Mouse (Mus musculus): Measurements from ENCODE around the gene Selenov. TPM values are rescaled to one million over a fixed set of nuclear protein-coding genes. Genes with fewer than 3 reads are reported as not detected.

Gene Selenov
- 0.18 TPM in 1 of 2 replicates, not detected in the other for polyA plus RNA-seq (2015; fragmentation: Nextera tagmentation; extraction: Ambion mirVana)

DNA sequence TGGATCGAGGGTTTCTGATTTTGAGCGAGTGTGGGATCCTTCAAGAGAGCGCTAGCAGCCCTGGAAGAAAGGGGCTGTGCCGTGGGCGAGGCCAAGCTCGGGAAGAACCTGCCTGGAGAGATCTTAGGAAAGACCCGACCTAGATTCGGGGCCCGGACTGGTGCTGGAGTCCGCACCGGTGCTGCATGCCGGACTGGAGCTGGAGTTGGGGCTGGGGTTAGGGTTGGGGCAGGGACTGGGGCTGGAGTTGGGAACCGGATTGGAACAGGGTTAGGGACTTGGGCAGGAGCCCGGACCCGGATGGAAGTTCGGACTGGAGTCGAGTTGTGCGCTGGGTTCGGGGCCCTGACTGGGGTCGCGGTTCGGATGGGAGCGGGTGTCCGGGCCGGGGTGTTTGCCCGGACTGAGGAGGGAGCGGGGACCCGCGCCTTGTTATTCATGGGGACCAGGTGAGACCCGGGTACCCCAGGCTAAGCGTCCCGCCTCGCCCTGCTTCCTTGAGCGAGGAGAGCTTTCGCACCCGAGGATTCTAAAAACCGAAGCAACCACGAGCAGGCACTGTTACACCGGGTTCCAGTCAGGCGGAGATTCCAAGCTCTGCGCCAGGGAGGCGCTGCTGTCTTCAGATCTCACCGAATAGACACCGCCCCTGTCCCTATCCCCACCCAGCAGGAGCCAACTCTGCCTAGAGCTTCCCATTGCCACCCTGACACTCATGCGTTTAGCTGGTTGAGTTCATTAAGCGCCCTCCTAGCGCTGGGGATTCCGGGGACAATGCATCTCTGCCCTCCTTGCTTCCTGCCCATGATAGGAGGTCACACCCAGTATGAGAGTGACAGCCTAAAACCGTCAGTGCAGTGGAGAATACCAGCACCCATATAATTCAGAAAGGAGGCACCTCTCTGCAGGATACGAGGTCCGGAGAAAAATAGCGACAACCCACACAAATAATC is at the start of gene Selenov:
Gene Selenov, minus strand, starts transcription at position 549 of the 953 bp plus-strand sequence.
- Histone ChIP-seq H3K27me3 (replicated peaks) (peaks cover 62% of the 10 kb centered on the region), H3K4me2 (replicated peaks) (peak within 1 kb of the TSS; percentile 66)

DNA sequence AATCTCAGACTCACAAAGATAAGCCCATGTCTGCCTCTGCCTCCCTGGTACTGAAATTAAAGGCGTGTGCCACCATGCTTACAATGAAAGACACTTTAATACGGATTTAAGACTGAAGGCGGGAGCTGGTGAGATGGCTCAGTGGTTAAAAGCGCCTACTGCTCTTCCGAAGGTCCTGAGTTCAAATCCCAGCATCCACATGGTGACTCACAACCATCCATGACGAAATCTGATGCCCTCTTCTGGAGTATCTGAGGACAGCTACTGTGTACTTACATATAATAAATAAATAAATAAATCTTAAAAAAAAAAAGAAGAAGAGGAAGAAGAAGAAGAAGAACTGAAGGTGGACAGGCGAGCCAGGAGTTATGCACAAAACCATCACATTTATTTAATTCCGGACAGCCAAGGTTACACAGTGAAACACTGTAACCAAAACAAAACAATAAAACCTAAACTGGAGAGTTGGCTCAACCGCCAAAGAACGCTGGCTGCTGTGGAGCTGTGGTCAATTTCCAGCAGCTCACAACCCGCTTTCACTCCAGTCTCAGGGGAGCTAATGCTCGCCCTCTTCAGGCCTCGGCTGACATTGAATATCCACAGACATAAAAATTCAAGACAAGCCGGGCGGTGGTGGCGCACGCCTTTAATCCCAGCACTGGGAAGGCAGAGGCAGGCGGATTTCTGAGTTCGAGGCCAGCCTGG is 48.4 kb upstream of the Selenov start:
- H3K9me3 ChIP-seq, result no peaks in the 10 kb centered on the region
- H3K27me3 ChIP-seq (replicated peaks), result no peaks in the 10 kb centered on the region
- no peak overlapping the region for H3K9ac ChIP-seq
- H3K36me3 ChIP-seq, result no peaks in the 10 kb centered on the region
- ATAC-seq, result no peak
- WGBS, result 76% methylated on average over 19 of the region's 19 CpGs
- H3K4me1 ChIP-seq (replicated peaks), result peaks cover 10% of the 10 kb centered on the region
- H3K4me2 ChIP-seq (replicated peaks), result peak overlapping the region; percentile 58
- peak overlapping the region; percentile 95 for H3K4me3 ChIP-seq (replicated peaks)
- H3K27ac ChIP-seq, result peak overlapping the region; percentile 79

More for the DNA sequence above, at the start of gene Selenov:
- no peaks in the 10 kb centered on the region for H3K9me3 ChIP-seq
- 0 out of 2 replicates have a peak within 1 kb of the TSS, but pooled peaks have one; percentile 21 for H3K9ac ChIP-seq
- no peak within 1 kb of the TSS for H3K27ac ChIP-seq
- H3K4me1 ChIP-seq (replicated peaks), result peaks cover 17% of the 10 kb centered on the region
- WGBS, result under 1% methylated on average over 52 of the region's 52 CpGs
- H3K36me3 ChIP-seq, result no peaks in the 10 kb centered on the region
- ATAC-seq, result peak; percentile 40
- H3K4me3 ChIP-seq (replicated peaks), result peak within 1 kb of the TSS; percentile 29

DNA sequence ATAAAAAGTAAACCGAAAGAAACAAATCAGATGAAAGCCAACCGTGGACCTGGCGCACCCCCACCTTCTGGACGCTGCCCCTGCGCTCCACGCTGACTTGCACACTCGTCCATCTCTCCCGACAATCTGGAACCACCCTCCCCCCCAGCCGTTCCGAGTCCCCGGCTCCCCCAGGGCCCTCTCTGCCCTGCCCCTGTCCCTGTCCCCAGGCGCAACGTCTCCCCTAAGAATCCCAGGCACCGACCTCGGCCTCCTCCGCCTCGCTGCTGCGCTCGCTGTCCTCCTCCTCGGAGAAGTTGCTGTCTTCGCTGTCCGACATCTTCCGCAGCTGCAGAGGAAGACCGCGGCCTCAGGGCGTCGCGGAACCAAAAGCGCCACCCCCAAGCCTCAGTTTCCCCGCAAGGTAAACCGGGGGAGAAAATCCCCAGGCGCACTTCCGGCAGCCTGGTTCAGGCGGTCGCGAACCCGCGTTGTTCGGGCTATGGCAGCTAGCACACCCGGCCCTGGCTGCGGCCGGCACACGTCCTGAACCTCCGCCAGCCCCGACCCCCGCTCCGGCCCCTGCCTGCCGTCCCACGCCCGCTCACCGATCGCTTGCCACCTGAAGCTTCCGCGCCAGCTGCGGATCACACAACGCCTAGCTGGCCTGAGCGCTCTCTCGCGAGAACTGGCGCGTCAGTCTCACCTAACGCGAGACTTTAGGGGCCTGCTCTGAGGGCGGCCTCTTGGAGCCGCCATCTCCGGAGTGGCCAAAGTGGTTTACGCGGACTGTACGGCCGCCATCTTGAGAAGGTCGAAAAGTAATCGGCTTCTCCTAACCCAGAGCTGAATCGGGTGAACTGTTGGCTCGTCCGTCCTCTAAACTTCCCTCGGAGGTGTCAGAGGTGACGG is 47.4 kb upstream of the Selenov start, which contains the start of gene Supt5:
Gene Supt5, minus strand, starts transcription at position 639 of the 891 bp plus-strand sequence.
- under 1% methylated on average over 77 of the region's 77 CpGs for WGBS
- Histone ChIP-seq H3K4me2 (replicated peaks) (peak within 1 kb of the TSS; percentile 72), H3K4me1 (replicated peaks) (peaks cover 10% of the 10 kb centered on the region), H3K9me3 (no peaks in the 10 kb centered on the region), H3K36me3 (no peaks in the 10 kb centered on the region), H3K9ac (peak within 1 kb of the TSS; percentile 93), H3K4me3 (replicated peaks) (peak within 1 kb of the TSS; percentile 95), H3K27ac (peak within 1 kb of the TSS; percentile 79), H3K27me3 (replicated peaks) (no peaks in the 10 kb centered on the region)
- peak; percentile 99 for ATAC-seq

DNA sequence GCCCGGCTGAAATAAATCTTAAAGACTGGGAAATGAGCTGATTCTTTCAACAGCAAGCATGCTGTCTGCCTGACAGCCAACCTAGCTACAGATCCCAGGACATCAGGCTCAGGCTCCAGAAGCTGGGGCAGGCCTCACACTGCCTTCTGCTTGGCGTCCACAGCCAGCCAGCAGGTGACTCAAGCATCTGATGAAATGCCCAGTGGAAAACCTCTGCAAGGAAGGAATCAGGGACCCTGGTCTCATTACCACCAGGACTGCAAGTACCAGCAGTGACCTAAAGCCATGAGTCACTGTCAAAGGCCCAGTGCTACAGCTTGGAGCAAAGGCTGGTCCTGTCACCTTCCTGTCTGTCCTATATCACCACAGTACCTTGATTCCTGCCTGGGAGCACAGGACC is 44.5 kb upstream of the Selenov start:
- Histone ChIP-seq H3K9ac (no peak overlapping the region), H3K9me3 (no peaks in the 10 kb centered on the region), H3K36me3 (peaks cover 4% of the 10 kb centered on the region; the same call in 1 of the 2 replicates), H3K4me1 (replicated peaks) (peaks cover 7% of the 10 kb centered on the region; the same call in 1 of the 2 replicates), H3K27ac (no peak overlapping the region), H3K27me3 (replicated peaks) (no peaks in the 10 kb centered on the region), H3K4me3 (replicated peaks) (no peak overlapping the region), H3K4me2 (replicated peaks) (no peak overlapping the region)
- ATAC-seq, result no peak
- 84% methylated on average over 2 of the region's 2 CpGs for WGBS

DNA sequence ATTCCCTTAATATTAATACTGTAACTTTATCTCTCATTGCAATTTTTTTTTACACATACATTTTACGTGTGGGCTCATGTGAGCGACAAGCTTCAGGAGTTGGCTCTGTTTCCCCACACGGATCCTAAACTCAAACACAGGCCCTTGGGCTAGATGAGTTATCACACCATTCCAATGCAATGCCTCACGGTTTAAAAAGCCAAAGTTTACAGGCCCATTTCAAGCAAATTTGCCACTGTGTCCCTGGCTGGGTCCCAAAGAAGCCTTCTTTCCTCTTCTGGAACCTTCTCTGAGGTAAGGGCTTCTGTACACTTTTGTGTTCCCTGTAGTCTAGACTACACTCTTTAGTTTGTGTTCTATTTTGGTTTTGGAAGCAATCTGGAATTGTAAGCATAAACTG is 43.5 kb upstream of the Selenov start:
- Histone ChIP-seq H3K4me2 (replicated peaks) (no peak overlapping the region), H3K4me1 (replicated peaks) (peaks cover 7% of the 10 kb centered on the region; the same call in 1 of the 2 replicates), H3K9me3 (no peaks in the 10 kb centered on the region), H3K36me3 (peaks cover 12% of the 10 kb centered on the region), H3K27me3 (replicated peaks) (no peaks in the 10 kb centered on the region), H3K27ac (no peak overlapping the region), H3K9ac (no peak overlapping the region), H3K4me3 (replicated peaks) (no peak overlapping the region)
- no peak for ATAC-seq
- WGBS, result 86% methylated on average over 4 of the region's 4 CpGs

DNA sequence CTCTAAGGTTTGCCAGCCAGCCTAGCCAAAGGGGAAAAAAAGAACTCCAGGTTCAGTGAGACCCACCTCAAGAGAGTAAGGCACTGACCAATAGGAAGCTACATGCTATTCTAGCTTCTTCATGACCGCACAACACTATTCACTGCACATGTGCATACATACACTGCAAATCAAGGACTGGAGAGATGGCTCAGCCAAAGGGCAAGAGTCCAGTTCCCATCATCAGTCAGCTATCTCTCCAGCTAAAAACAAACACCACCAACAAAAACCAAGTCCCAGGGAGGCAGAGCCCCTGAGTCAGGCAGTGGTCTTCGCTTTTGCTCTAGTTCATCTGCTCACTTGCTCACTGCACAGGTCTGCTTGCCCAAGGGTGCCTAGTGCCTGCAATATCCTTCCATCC is 37.3 kb upstream of the Selenov start:
- Histone ChIP-seq H3K4me1 (replicated peaks) (no peaks in the 10 kb centered on the region), H3K4me3 (replicated peaks) (no peak overlapping the region), H3K9me3 (no peaks in the 10 kb centered on the region), H3K4me2 (replicated peaks) (no peak overlapping the region), H3K9ac (no peak overlapping the region), H3K36me3 (peaks cover 59% of the 10 kb centered on the region), H3K27me3 (replicated peaks) (no peaks in the 10 kb centered on the region), H3K27ac (no peak overlapping the region)
- WGBS, result 95% methylated on average over 2 of the region's 2 CpGs
- no peak for ATAC-seq

DNA sequence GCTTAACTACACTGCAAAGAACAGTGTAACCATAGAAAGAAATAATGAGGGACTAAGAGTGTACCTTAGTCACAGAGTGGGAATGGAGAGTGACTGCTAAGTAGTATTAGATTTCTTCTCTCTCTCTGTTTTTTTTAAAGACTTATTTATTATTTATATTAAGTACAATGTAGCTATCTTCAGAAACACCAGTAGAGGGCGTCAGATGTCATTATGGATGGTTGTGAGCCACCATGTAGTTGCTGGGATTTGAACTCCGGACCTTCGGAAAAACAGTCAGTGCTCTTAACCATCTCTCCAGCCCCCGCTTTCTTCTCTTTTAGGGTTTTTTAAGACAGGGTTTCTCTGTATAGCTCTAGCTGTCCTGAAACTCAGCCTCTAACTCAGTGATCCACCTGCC is 35.5 kb upstream of the Selenov start:
- WGBS, result 77% methylated on average over 4 of the region's 4 CpGs
- Histone ChIP-seq H3K9me3 (no peaks in the 10 kb centered on the region), H3K4me1 (replicated peaks) (no peaks in the 10 kb centered on the region), H3K27me3 (replicated peaks) (no peaks in the 10 kb centered on the region), H3K36me3 (peaks cover 74% of the 10 kb centered on the region), H3K27ac (no peak overlapping the region), H3K9ac (no peak overlapping the region), H3K4me2 (replicated peaks) (no peak overlapping the region), H3K4me3 (replicated peaks) (no peak overlapping the region)
- ATAC-seq, result no peak

DNA sequence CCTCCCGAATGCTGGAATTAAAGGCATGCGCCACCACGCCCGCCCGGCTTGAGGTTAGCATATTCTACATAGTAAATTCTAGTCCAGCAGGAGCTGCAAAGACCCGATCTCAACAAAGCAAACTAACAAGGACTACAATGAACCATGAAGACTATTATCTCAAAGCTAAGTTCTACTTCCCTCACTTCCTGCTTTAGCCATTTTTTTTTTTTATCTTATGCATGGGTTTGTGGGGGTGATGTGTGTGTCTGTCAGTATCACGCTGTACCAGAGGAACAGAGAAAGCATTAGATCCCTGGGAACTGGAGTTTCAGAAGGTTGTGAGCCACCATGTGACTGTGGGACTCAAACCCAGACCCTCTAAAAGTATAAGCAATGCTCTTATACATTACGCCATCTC is 34.3 kb upstream of the Selenov start:
- ATAC-seq, result no peak
- 96% methylated on average over 8 of the region's 8 CpGs for WGBS

DNA sequence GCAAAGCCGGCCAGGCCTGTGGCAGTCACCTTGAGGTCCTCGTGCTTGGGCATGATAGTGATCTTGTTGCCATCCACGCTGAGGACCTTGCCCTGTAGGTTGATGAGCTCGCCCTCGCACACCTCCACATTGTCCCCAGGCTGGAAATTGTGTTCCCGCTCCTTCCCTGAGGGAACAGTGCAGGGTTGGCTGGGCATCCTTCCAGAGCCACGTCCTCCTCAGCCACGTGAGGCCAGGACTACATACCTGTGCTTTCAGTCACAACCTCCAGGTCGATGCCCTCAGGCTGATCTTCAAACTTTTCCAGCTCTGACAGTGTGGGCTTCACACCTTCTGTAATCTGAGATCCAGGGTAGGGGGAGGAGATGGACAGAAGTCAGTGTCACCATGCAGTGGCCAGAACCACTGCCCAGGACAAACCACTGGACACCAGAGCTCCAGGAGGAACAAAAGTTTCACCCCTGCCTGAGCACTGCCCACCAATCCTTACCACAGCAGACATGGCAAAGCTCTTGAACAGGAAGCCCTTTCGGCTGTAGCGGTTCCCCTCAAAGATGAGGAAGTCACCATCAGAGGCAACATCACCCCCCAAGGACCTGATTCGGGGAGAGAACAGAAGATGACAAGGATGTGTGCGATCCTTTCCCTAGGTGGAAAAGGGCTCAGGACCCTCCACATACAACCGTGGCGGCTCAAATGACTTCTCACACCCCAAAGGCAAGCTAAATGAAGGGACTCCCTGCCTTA is 31.2 kb upstream of the Selenov start:
- no peak overlapping the region for H3K4me3 ChIP-seq (replicated peaks)
- no peaks in the 10 kb centered on the region for H3K4me1 ChIP-seq (replicated peaks)
- no peak overlapping the region for H3K27ac ChIP-seq
- H3K4me2 ChIP-seq (replicated peaks), result no peak overlapping the region
- peaks cover 81% of the 10 kb centered on the region for H3K36me3 ChIP-seq
- no peaks in the 10 kb centered on the region for H3K9me3 ChIP-seq
- ATAC-seq, result no peak
- 92% methylated on average over 15 of the region's 15 CpGs for WGBS
- no peaks in the 10 kb centered on the region for H3K27me3 ChIP-seq (replicated peaks)
- H3K9ac ChIP-seq, result no peak overlapping the region

More for the DNA sequence above, 34.3 kb upstream of the Selenov start:
- Histone ChIP-seq H3K4me2 (replicated peaks) (no peak overlapping the region), H3K27me3 (replicated peaks) (no peaks in the 10 kb centered on the region), H3K9me3 (no peaks in the 10 kb centered on the region), H3K27ac (no peak overlapping the region), H3K36me3 (peaks cover 74% of the 10 kb centered on the region), H3K9ac (no peak overlapping the region), H3K4me3 (replicated peaks) (no peak overlapping the region), H3K4me1 (replicated peaks) (no peaks in the 10 kb centered on the region)

DNA sequence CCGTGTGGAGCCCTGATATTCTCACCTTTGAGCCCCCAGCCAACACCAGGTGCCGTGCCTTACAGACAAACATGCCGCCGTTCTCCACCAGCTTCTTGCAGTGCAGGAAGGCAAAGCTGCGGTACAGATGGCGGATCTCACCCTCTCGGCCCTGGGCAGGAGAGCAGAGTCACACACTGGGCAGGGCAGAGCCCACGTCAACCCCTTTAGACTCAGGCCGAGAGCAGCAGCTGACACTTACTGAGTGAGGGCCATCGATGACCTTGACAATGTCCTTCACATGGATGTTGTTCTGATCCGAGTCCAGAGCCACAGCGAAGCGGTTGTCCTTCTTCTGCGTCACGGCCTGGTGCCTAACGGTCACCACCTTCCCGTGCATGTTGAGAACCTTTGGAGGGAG is 27.7 kb upstream of the Selenov start:
- no peaks in the 10 kb centered on the region for H3K4me1 ChIP-seq (replicated peaks)
- no peaks in the 10 kb centered on the region for H3K9me3 ChIP-seq
- no peak overlapping the region for H3K9ac ChIP-seq
- 95% methylated on average over 17 of the region's 17 CpGs for WGBS
- H3K27ac ChIP-seq, result no peak overlapping the region
- H3K4me3 ChIP-seq (replicated peaks), result no peak overlapping the region
- no peaks in the 10 kb centered on the region for H3K27me3 ChIP-seq (replicated peaks)
- H3K4me2 ChIP-seq (replicated peaks), result no peak overlapping the region
- H3K36me3 ChIP-seq, result peaks cover 85% of the 10 kb centered on the region
- no peak for ATAC-seq

DNA sequence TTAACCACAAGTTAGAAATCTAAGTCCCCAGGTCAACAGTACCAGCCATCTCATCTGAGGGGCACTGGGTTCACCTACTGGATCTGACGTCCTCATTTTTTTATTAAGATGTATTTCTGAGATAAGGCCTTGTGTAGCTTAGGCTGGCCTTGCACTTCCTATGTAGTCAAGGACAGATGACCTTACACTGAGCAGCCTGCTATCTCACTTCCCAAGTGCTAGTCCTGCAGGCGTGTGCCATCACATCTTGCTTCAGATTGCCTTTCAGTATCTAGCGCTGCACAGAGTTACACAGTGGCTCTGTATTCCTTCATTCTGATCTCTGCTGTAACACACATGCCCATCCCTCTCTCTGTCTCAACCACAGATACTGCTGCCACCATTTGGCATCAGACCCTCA is 27.1 kb upstream of the Selenov start:
- ATAC-seq, result no peak
- WGBS, result 86% methylated on average over 3 of the region's 3 CpGs
- H3K4me2 ChIP-seq (replicated peaks), result no peak overlapping the region

More for the DNA sequence above, 27.1 kb upstream of the Selenov start:
- Histone ChIP-seq H3K27me3 (replicated peaks) (no peaks in the 10 kb centered on the region), H3K36me3 (peaks cover 79% of the 10 kb centered on the region), H3K9me3 (no peaks in the 10 kb centered on the region), H3K4me3 (replicated peaks) (no peak overlapping the region), H3K27ac (no peak overlapping the region), H3K4me1 (replicated peaks) (no peaks in the 10 kb centered on the region), H3K9ac (no peak overlapping the region)
